Mouse (Mus musculus) left cerebral cortex, postnatal 10 days (tissue): ENCODE measurements around the gene Slc39a7. TPM values are rescaled to one million over a fixed set of nuclear protein-coding genes. Genes with fewer than 3 reads are reported as not detected.
A peak's percentile ranks its signal among the peaks of the same experiment; 100 is the strongest.

ENCODE experiments used
- DNase-seq, 2 experiments: peaks; one replicate each; pipeline ENCODE4 v3.0.0; 2021 to 2022; ENCODE audit warnings: low spot score in 2 of 2, mixed read lengths in 1 of 2; ENCODE audit errors: extremely low spot score in 1 of 2
- intact Hi-C: fragments of 180-260 bp; cut with DNase I; formaldehyde crosslinking; loops from one replicate; pipeline ENCODE4 v1.15.1; 2025
- microRNA-seq: library from miRNA; unstranded; fragments of <30 nt; microRNA quantifications from one replicate; pipeline ENCODE4 v1.2.0, GENCODE M21; 2022
- total RNA-seq, 2 experiments: library from RNA; stranded (reverse); gene quantifications; 2 replicates each; pipeline ENCODE4 v1.2.3; 2021

Slc39a7 gene
- total RNA-seq, 2 experiments from 2014 or later, result 90.7 to 101 TPM

- intact Hi-C loops, result no loop called here
- DNase-seq, result no peak
These were observed 51.9 kb downstream of the Slc39a7 start for GRCm38 (mm10) chr17:33979512-33980050.

- peak in 1 of 2 experiments; percentile 77 for DNase-seq
These were observed 52.9 kb downstream of the Slc39a7 start for GRCm38 (mm10) chr17:33978631-33979031.

More at GRCm38 (mm10) chr17:33978631-33979031, 52.9 kb downstream of the Slc39a7 start:
- intact Hi-C loops, result no loop called here

Small RNAs within 50 kb of the gene (microRNA-seq; reads per million reads assigned to microRNA genes)
- gene Mir219a-1 (not detected), gene Mir219c (not detected)

Other genes with a start within 250 kb of the Slc39a7 start
- 1 to 10 TPM; 5.2 to 9.1 TPM for gene Angptl4, start 249.9 kb downstream of the Slc39a7 start, total RNA-seq
- gene Kank3, start 221.2 kb downstream of the Slc39a7 start, total RNA-seq, result 10 to 100 TPM; 37.9 to 38.2 TPM
- gene Rps28, start 207.1 kb downstream of the Slc39a7 start, total RNA-seq, result 100 to 1,000 TPM; 861 to 875 TPM
- gene Ndufa7, start 207.1 kb downstream of the Slc39a7 start, total RNA-seq, result 100 to 1,000 TPM; 225 to 228 TPM
- 10 to 100 TPM; 24.1 to 26.4 TPM for gene Cd320, start 188.6 kb downstream of the Slc39a7 start, total RNA-seq
- not detected for gene Gm7029, start 157.8 kb downstream of the Slc39a7 start, total RNA-seq
- gene Kifc1, start 141.0 kb downstream of the Slc39a7 start, total RNA-seq, result 1 to 10 TPM; 3.9 to 7.1 TPM
- 1 to 10 TPM; 1.2 TPM for gene Platr17, start 126.5 kb downstream of the Slc39a7 start, total RNA-seq
- gene Daxx, start 122.3 kb downstream of the Slc39a7 start, total RNA-seq, result 10 to 100 TPM; 26.5 to 28.1 TPM
- 10 to 100 TPM; 33.0 to 34.7 TPM for gene Tapbp, start 115.8 kb downstream of the Slc39a7 start, total RNA-seq
- 10 to 100 TPM; 35.0 to 35.8 TPM for gene Zbtb22, start 115.8 kb downstream of the Slc39a7 start, total RNA-seq
- gene Rgl2, start 102.1 kb downstream of the Slc39a7 start, total RNA-seq, result 10 to 100 TPM; 67.1 to 68.4 TPM
- 10 to 100 TPM; 89.2 to 96.1 TPM for gene Pfdn6, start 91.3 kb downstream of the Slc39a7 start, total RNA-seq
- gene Wdr46, start 91.0 kb downstream of the Slc39a7 start, total RNA-seq, result 10 to 100 TPM; 20.5 to 20.9 TPM
- gene B3galt4, start 80.2 kb downstream of the Slc39a7 start, total RNA-seq, result 1 to 10 TPM; 5.2 to 9.8 TPM
- 10 to 100 TPM; 71.3 to 77.5 TPM for gene Vps52, start 75.9 kb downstream of the Slc39a7 start, total RNA-seq
- 100 to 1,000 TPM; 440 to 443 TPM for gene Rps18, start 75.7 kb downstream of the Slc39a7 start, total RNA-seq
- gene H2-K1, start 31.3 kb downstream of the Slc39a7 start, total RNA-seq, result 10 to 100 TPM; 10.6 to 11.8 TPM
- 10 to 100 TPM; 23.2 to 24.9 TPM for gene Ring1, start 7.0 kb downstream of the Slc39a7 start, total RNA-seq
- gene H2-Ke6, start 3.6 kb downstream of the Slc39a7 start, total RNA-seq, result 10 to 100 TPM; 29.7 to 32.0 TPM
- gene Rxrb, start 130 bp upstream of the Slc39a7 start, total RNA-seq, result 10 to 100 TPM; 74.8 to 78.7 TPM
- 10 to 100 TPM; 12.2 to 14.3 TPM for gene Col11a2, start 7.8 kb upstream of the Slc39a7 start, total RNA-seq
- under 1 TPM in 1 of 2 experiments, not detected in 1; 0.55 TPM for gene H2-Oa, start 60.7 kb upstream of the Slc39a7 start, total RNA-seq
- gene H2-DMa, start 87.9 kb upstream of the Slc39a7 start, total RNA-seq, result 10 to 100 TPM; 26.6 to 27.7 TPM
- 100 to 1,000 TPM; 266 to 271 TPM for gene Brd2, start 91.0 kb upstream of the Slc39a7 start, total RNA-seq
- 1 to 10 TPM in 1 of 2 experiments, under 1 TPM in 1; 0.99 to 1.4 TPM for gene H2-DMb2, start 111.6 kb upstream of the Slc39a7 start, total RNA-seq
- gene H2-DMb1, start 121.4 kb upstream of the Slc39a7 start, total RNA-seq, result 1 to 10 TPM; 1.2 to 1.8 TPM
- gene Tap1, start 155.9 kb upstream of the Slc39a7 start, total RNA-seq, result 1 to 10 TPM; 2.7 to 3.3 TPM
- 1 to 10 TPM in 1 of 2 experiments, under 1 TPM in 1; 0.66 to 2.2 TPM for gene Psmb9, start 156.1 kb upstream of the Slc39a7 start, total RNA-seq
- gene Psmb8, start 166.0 kb upstream of the Slc39a7 start, total RNA-seq, result 1 to 10 TPM; 1.7 TPM
- 1 to 10 TPM; 2.6 to 3.0 TPM for gene Tap2, start 171.8 kb upstream of the Slc39a7 start, total RNA-seq
- under 1 TPM in 1 of 2 experiments, not detected in 1; 0.39 TPM for gene H2-Ob, start 207.2 kb upstream of the Slc39a7 start, total RNA-seq
- 1 to 10 TPM; 1.3 to 1.4 TPM for gene H2-Ab1, start 226.0 kb upstream of the Slc39a7 start, total RNA-seq